Mouse (Mus musculus): ENCODE data around the gene Gm6993.
A peak's percentile ranks its signal among the peaks of the same experiment; 100 is the strongest.

Gene Gm6993

DNA sequence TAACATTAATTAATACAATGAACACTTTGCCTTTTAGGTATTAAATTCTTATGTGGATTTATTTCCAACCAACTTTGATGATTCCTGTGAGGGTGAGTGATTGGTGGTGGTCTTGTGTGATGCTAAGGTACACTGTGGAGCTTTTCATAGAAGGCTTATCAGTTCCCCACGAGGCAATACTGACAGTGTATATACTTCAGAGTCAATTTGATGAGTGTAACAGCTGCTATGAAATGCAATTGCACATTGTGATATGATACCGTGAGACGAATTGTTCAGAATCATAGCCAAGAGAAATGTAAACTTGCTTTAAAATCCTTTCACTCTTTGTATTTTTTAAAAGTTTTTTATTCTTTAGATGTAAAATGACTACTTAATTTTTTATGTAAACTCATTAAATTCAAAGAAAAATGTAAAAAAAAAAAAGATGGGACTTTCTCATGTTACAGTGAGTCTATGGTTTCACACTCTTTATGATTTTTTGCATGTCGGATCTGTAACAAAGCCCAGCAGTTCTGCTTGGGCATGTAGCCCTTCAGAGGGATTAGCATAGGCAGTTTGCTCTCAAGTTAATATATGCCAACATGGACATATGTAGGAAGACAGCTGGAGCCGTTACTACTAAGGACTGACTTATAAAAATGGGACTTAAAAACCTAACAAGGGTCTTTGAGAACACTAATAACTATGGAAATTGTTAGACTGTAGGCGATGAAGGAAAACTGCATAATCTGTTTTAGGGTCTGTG is 1.2 kb downstream of the Gm6993 start:
- no peak for DNase-seq

DNA sequence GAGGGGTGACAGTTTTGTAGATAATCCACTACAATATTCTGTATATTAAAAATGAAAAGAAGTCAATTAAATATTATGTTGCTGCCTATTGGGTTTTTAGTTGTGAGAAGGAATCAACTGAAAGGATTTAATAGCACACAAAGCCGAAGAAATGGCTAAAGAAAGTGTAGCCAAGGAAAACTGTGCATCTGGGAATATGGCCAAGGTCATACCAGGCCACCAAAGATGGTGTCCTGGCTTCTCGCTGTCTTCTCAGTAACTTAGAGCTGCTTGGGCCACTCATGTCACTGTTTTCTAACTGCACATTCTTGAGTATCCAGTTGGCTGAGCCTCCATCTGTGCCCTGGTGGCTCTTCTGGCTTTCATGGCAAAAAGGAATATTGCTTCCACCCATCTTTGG is 3.4 kb downstream of the Gm6993 start:
- DNase-seq, result no peak

DNA sequence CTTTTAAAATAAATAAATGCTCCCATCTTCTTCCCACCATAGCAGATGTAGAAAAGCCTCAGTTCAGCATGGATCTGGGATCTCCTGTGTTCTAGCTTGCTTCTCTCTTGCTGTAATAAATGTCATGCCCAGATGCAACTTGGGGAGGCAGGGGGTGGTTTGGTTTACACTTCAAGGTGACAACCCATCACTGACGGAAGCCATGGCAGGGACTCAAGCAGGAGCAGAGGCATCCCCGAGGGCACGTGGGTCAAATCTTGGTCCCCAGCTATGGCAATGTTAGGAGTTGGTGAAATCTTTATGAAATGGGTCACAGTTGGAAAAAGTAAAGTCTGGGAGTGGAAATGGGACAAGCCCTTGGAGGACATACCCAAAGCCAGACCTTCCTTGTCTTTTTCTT is 4.1 kb downstream of the Gm6993 start:
- no peak for DNase-seq

GRCm38 (mm10) chr12:31246153-31246552 is 5.6 kb downstream of the Gm6993 start:
- no peak for DNase-seq

DNA sequence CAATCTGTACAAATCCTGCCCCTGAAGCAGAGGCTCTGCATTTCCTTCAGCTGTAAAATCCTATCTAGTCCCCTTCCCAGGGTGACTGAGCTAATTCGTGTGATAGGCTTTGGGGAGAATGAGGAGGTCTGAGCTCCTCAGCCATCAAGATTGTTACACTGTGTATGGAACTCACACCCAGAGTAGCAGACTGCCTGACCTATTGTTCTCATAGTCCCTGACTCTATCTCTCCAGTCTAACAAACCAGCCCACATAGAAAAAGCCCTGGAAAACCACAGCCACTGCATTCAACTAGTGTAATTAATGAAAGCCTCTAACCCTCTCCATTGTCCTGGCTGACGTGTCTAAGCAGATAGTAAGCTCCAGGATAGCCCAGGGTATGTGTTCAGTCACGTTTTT is 6.0 kb downstream of the Gm6993 start:
- no peak for DNase-seq

GRCm38 (mm10) chr12:31248165-31248564 is 7.6 kb downstream of the Gm6993 start:
- DNase-seq, result no peak

GRCm38 (mm10) chr12:31248681-31249080 is 8.1 kb downstream of the Gm6993 start:
- no peak for DNase-seq

DNA sequence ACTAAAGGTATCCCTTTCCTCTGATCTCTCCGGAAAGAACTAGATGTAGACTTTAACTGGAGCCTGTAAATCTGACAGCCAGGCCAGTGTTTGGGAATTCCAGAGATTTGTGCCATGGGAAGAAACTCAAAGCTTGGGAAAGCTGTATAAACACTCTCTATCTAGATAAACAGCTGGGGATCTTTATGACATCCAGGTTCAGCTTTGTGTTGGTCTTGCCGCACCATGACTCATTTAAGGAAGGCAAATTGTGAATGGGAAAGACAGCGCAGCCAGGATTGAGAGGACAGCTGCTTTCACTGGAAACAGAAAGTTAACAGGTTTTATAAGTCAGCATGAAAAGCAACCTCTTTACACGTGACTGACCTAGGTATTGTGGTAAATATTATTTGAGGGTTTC is 11.7 kb downstream of the Gm6993 start:
- no peak for DNase-seq

DNA sequence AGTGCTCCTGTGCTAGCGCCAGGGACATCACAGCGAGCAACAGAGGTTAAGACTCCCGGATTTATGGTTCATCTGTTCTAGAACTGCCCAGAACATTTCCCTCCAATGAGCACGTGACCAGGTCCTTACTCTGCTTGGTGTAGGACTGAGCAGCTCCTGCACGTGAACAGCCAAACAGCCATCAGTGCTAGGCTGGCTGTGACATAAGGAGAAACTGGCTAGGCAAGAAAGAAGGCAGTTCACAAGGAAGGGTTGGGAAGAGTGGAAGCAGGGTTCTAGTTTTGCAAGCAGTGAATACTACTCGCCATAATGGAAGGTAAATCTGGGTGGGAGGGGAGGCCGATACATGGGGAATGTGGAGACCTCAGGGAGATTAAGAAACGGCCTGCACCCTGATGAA is 14.4 kb downstream of the Gm6993 start:
- DNase-seq, result no peak

DNA sequence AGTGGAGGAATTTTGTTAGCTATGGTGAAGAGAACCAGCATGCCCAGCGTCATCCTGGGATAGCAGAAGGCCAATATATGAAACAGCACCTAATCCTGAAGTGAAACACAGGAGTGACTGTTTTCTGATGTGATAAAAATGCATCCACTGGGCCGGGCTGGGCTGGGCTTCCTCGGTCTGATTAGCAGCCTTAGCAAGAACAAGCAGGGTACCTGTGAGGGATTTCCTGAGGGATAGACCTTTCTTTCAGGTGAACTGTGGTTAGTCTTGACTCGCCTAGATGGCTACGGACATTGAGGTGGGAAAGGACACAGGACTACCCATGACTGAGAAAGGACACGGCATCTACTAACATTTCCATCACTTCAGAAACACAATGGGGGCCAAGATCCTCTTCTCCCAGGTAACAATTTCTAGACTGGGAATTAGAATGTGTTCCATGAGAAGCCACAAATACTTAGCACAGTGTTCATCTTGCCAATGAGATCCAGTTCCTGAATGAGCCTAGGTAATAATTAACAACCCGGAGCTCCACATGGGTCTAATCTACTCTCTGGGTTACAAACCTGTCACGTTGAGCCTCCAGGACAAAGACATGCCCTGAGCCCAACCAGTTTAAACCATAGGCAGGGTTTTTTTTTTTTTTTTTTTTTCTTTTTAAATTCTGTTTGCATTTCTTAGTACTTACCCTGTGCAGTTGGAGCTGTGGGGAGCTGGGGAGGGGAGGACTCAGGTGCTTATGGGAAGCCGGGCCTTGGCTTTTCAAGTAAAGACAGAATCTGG is 15.7 kb downstream of the Gm6993 start:
- no peak for DNase-seq

DNA sequence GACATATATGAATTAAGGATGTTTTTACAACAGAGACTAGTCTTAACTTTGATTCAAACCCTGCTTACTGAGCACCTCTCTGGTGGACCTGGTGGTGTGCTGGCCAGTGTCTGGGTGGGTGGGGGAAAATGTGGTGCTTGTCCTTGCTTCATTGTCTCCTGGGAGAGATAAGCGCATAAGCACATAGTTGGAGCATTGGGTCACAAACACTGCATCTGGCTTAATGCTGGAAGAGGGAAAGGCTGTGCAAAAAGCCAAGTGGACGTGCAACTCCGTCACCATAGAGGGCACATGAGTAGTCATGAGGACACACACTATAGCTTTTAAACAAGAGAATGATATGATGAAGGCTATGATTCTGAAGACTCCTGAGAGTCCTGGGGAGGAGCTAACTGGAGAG is 21.3 kb downstream of the Gm6993 start:
- DNase-seq, result no peak

GRCm38 (mm10) chr12:31263921-31264320 is 23.4 kb downstream of the Gm6993 start:
- no peak for DNase-seq

- peak; percentile 41 to 44 for DNase-seq
Measured at GRCm38 (mm10) chr12:31265005-31265721, 24.6 kb downstream of the Gm6993 start, which contains the start of gene Lamb1. Lamb1 (plus strand) TSS chr12:31265234.

- peak; percentile 29 to 46 for DNase-seq
Measured at GRCm38 (mm10) chr12:31265722-31266431, 25.3 kb downstream of the Gm6993 start.

GRCm38 (mm10) chr12:31266686-31267085 is 26.1 kb downstream of the Gm6993 start:
- peak in 1 of 2 experiments; percentile 9 for DNase-seq

GRCm38 (mm10) chr12:31267363-31267762 is 26.8 kb downstream of the Gm6993 start:
- no peak for DNase-seq

DNA sequence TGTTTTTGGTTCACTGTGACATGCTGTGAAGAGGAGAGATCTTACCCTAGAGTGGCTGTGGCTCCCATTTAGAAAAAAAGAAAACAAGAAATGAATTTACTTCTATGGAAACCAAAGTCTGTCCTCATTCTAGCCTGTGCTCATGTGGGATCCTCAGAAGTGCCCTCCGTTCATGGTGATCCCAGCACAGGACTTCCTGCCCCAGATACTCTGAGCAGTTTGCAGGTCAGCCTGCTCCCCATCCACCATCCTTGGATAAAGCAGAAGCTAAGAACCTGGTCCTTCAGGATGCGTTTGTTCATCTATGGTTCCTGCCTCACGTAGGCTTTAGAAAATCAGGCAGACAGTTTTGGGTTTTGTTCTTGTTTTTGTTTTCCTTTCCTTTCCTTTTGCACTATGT is 27.7 kb downstream of the Gm6993 start:
- no peak for DNase-seq

DNA sequence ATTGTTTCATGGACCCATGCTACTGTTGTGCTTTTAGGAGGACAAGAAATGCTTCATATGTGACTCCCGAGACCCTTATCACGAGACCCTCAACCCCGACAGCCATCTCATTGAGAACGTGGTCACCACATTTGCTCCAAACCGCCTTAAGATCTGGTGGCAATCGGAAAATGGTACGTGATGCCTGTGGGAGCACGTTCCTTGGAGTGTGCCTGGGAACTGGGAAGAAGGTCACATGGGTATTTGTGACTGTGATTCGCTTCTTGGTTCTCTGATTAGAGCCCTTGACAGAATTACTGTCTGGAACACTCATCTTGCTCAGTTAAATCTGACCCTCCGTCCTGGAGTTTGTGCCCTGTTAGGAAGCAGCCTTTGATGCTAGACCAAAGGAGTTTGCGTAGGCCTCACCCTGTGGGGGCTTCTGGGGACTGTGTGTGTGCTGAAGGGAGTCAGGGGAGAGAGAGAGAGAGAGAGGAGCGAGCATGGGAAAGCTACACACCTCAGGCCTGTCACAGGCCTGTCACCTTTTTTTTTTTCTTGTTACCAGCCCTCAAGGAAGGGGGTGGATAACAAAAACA is 28.5 kb downstream of the Gm6993 start:
- no peak for DNase-seq

GRCm38 (mm10) chr12:31270361-31270760 is 29.8 kb downstream of the Gm6993 start:
- no peak for DNase-seq

- DNase-seq, result no peak
Measured at GRCm38 (mm10) chr12:31270776-31271175, 30.2 kb downstream of the Gm6993 start.

GRCm38 (mm10) chr12:31271361-31272011 is 30.9 kb downstream of the Gm6993 start:
- DNase-seq, result peak in 1 of 2 experiments; percentile 7
